Mouse (Mus musculus): Measurements from ENCODE around the gene Nelfe.

DNA sequence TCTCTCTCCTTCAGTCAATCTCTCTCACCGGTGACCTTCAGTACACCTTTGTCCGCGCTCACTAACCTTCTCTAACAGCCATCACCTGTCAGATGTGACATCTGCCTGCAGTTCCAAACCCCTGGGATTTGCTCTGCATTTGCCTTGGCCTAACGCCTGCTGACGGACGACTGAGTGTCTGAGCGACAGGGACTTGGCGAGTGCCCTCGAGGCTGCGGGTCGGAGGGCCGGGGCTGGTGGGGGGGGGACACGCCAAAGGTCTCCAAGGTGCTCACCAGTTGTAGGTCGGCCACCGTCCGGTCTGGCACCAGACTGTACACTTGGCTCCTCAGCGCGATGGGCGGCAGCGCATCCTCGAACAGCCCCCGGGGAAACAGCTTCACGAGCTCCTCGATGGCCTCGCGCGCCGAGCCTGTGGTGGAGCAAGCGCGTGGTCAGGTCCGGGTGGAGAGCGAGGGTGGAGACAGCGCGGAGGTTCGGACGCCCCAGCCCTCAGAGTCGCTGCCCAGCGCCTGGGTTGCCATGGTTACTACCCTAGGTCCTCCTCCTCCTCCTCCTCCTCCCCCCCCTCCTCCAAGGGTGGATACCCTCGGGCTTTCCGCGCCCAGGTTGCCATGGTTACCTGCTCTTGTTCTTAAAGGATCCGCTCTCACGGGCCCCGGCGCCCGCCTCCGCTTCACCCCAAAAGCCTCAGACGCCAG, 13.9 kb upstream of the Nelfe start:
- no peak for TF ChIP-seq EP300 (IDR thresholded peaks at IDR 0.05; ENCODE audit: low read length)
- TF ChIP-seq POLR2AphosphoS2 (IDR thresholded peaks at IDR 0.05; ENCODE audit: low read depth, low read length) = no peak
- TF ChIP-seq ZMIZ1 (IDR thresholded peaks at IDR 0.05; ENCODE audit: low read depth, low read length) = no peak
- no peak for TF ChIP-seq HCFC1 (IDR thresholded peaks at IDR 0.05; ENCODE audit: low read depth, low read length)
- TF ChIP-seq CHD1 (IDR thresholded peaks at IDR 0.05; ENCODE audit: low read depth, low read length) = no peak
- no peak for TF ChIP-seq CHD2 (IDR thresholded peaks at IDR 0.05; ENCODE audit: low read length)
- no peak for TF ChIP-seq ZKSCAN1 (IDR thresholded peaks at IDR 0.05; ENCODE audit: borderline replicate concordance, low read depth, low read length)
- TF ChIP-seq POLR2A (IDR thresholded peaks at IDR 0.05; ENCODE audit: low read depth, low read length) = no peak
- no peak for TF ChIP-seq CTCF (conservative IDR thresholded peaks at IDR 0.05 in 1 of 2, IDR thresholded peaks at IDR 0.05 in 1 of 2; ENCODE audit: low read depth in 2 of 2, low read length in 2 of 2)
- TF ChIP-seq MAFK (IDR thresholded peaks at IDR 0.05; ENCODE audit: insufficient replicate concordance, low read length) = no peak

Measured in CH12.LX (cell line).